Mouse (Mus musculus) heart, adult 2 months (tissue): ENCODE results near the gene Tnfrsf13c. TPM values are rescaled to one million over a fixed set of nuclear protein-coding genes. Genes with fewer than 3 reads are reported as not detected.

Experiments used
- DNase-seq, 2 experiments: peaks; one replicate each; pipeline ENCODE4 v3.0.0; 2021
- H3K27ac ChIP-seq: fragments of 200-600 bp; 2 replicates; pipeline ENCODE4 v1.8.1; 2022
- H3K27me3 ChIP-seq: fragments of 200-500 bp; 2 replicates; pipeline ENCODE4 v1.6.1; 2012; ENCODE audit warnings: mild to moderate bottlenecking, low read length, inconsistent platforms, mixed read lengths; ENCODE audit not compliant: control insufficient read depth, insufficient read depth
- H3K36me3 ChIP-seq: fragments of 200-500 bp; 2 replicates; pipeline ENCODE4 v1.6.1; 2012; ENCODE audit warnings: low read length, inconsistent platforms; ENCODE audit not compliant: control insufficient read depth, insufficient read depth
- H3K4me1 ChIP-seq: fragments of 200-500 bp; 2 replicates; pipeline ENCODE4 v1.6.1; 2011; ENCODE audit warnings: low read length; ENCODE audit not compliant: control insufficient read depth, insufficient read depth
- H3K4me3 ChIP-seq: fragments of 200-600 bp; 2 replicates; pipeline ENCODE4 v1.8.1; 2022
- H3K79me2 ChIP-seq: fragments of 200-500 bp; replicated peaks from 2 replicates; pipeline ENCODE4 v1.6.1; 2012; ENCODE audit warnings: mild to moderate bottlenecking, inconsistent platforms, low read length, moderate library complexity, mixed read lengths; ENCODE audit not compliant: control insufficient read depth, insufficient read depth
- H3K9ac ChIP-seq: fragments of 200-500 bp; 2 replicates; pipeline ENCODE4 v1.6.1; 2012; ENCODE audit warnings: low read depth, mild to moderate bottlenecking, control low read depth, inconsistent platforms, low read length, mixed read lengths
- CTCF ChIP-seq: fragments of 200-600 bp; IDR thresholded peaks from 2 replicates; pipeline ENCODE4 v1.8.1; 2022; ENCODE audit warnings: antibody characterized with exemption, mild to moderate bottlenecking, moderate library complexity
- EP300 ChIP-seq: fragments of 200-500 bp; IDR thresholded peaks from 2 replicates; pipeline ENCODE4 v1.6.1; 2011; ENCODE audit warnings: low read depth, low read length, control low read depth; ENCODE audit not compliant: insufficient read depth
- POLR2A ChIP-seq: fragments of 200-500 bp; IDR thresholded peaks from 2 replicates; pipeline ENCODE4 v1.6.1; 2011; ENCODE audit warnings: mild to moderate bottlenecking, low read depth, low read length, control low read depth; ENCODE audit not compliant: insufficient read depth
- WGBS: fragments of 180-500 bp; shearing (Covaris S2); methylation state at CpG from one replicate; pipeline ENCODE4 v1.1.7; 2018; 5-methylcytosine and 5-hydroxymethylcytosine counted together
- intact Hi-C: fragments of 180-260 bp; cut with DNase I; formaldehyde crosslinking; loops from one replicate; pipeline ENCODE4 v1.15.1; 2025
- long read RNA-seq: library from polyadenylated mRNA; stranded (forward); transcript quantifications from one replicate; pipeline ENCODE4 v2.0.0, GENCODE M21; 2021
- polyA plus RNA-seq: library from polyadenylated mRNA; depleted of rRNA; stranded (reverse); fragments of >200 nt; gene quantifications from 2 replicates; pipeline ENCODE4 v1.2.3, GENCODE M21; 2012; rRNA removed
- total RNA-seq, 2 experiments: library from RNA; stranded (reverse); gene quantifications; 2 replicates each; pipeline ENCODE4 v1.2.3; 2021

The Tnfrsf13c gene
- under 1 TPM; 0.16 to 0.18 TPM for total RNA-seq
- 0.44 and 0.86 TPM in 2 replicates for polyA plus RNA-seq
- long read RNA-seq, partial matches to known transcripts: 0 of 1 reads
- long read RNA-seq, other reads (novel, unspliced or antisense): 0 of 1 reads

- TF ChIP-seq EP300 (no peak), POLR2A (no peak), CTCF (no peak)
- Histone ChIP-seq H3K27ac (no peak within 1 kb of the TSS), H3K4me1 (no peaks in the 10 kb centered on the region), H3K79me2 (no peaks in the 10 kb centered on the region), H3K36me3 (no peaks in the 10 kb centered on the region), H3K4me3 (peak within 1 kb of the TSS; percentile 24; the same call in 1 of the 2 replicates), H3K27me3 (peaks cover 5% of the 10 kb centered on the region; the same call in 1 of the 2 replicates), H3K9ac (peak within 1 kb of the TSS; percentile 17; the same call in 1 of the 2 replicates)
- WGBS: 1% methylated on average over 44 of the region's 44 CpGs
- peak; percentile 53 to 75 for DNase-seq
- intact Hi-C loops: no loop called here
These were observed at the start of gene Tnfrsf13c for GRCm38 (mm10) chr15:82223657-82224601. TSS of gene Tnfrsf13c (minus strand) at chr15:82224369.

- Histone ChIP-seq H3K4me3 (no peak overlapping the region), H3K27ac (no peak overlapping the region), H3K79me2 (no peaks in the 10 kb centered on the region), H3K9ac (no peak overlapping the region), H3K4me1 (no peaks in the 10 kb centered on the region), H3K27me3 (peaks cover 5% of the 10 kb centered on the region), H3K36me3 (no peaks in the 10 kb centered on the region)
- intact Hi-C loops: no loop called here
- no peak for DNase-seq
- 78% methylated on average over 6 of the region's 6 CpGs for WGBS
- TF ChIP-seq CTCF: no peak
- no peak for TF ChIP-seq EP300
- TF ChIP-seq POLR2A: no peak
These were observed 48.1 kb upstream of the Tnfrsf13c start for GRCm38 (mm10) chr15:82272295-82272694.

GRCm38 (mm10) chr15:82271201-82271600, 47.0 kb upstream of the Tnfrsf13c start:
- H3K36me3 ChIP-seq: no peaks in the 10 kb centered on the region
- no peak overlapping the region for H3K4me3 ChIP-seq
- no peak overlapping the region for H3K27ac ChIP-seq
- intact Hi-C loops: no loop called here
- WGBS: 7% methylated on average over 5 of the region's 5 CpGs
- TF ChIP-seq CTCF: peak; percentile 82
- no peak for TF ChIP-seq EP300
- no peaks in the 10 kb centered on the region for H3K79me2 ChIP-seq
- H3K4me1 ChIP-seq: no peaks in the 10 kb centered on the region
- H3K27me3 ChIP-seq: peaks cover 5% of the 10 kb centered on the region
- no peak overlapping the region for H3K9ac ChIP-seq
- DNase-seq: peak; percentile 32 to 67

- no peak overlapping the region for H3K4me3 ChIP-seq
- no peak overlapping the region for H3K9ac ChIP-seq
- H3K36me3 ChIP-seq: no peaks in the 10 kb centered on the region
- no peak for DNase-seq
- intact Hi-C loops: loop anchor here (5.0 to 10.0 kb wide), 2 partner anchors 69 to 536 kb away; partner anchors contain the start of genes Naga, Pheta2 and Smdt1
- H3K27me3 ChIP-seq: no peaks in the 10 kb centered on the region; the same call in 1 of the 2 replicates
- H3K4me1 ChIP-seq: no peaks in the 10 kb centered on the region
- TF ChIP-seq EP300 (no peak), CTCF (no peak), POLR2A (no peak)
- no peak overlapping the region for H3K27ac ChIP-seq
- 74% methylated on average over 9 of the region's 9 CpGs for WGBS
- H3K79me2 ChIP-seq: no peaks in the 10 kb centered on the region
These were observed 44.6 kb upstream of the Tnfrsf13c start for GRCm38 (mm10) chr15:82268783-82269182.

- Histone ChIP-seq H3K36me3 (no peaks in the 10 kb centered on the region), H3K27ac (no peak overlapping the region)
- intact Hi-C loops: loop anchor here (5.0 to 10.0 kb wide), 2 partner anchors 69 to 537 kb away; partner anchors contain the start of genes Naga, Pheta2 and Smdt1
These were observed 44.0 kb upstream of the Tnfrsf13c start for GRCm38 (mm10) chr15:82268185-82268584.

More at GRCm38 (mm10) chr15:82268185-82268584, 44.0 kb upstream of the Tnfrsf13c start:
- no peak overlapping the region for H3K9ac ChIP-seq
- 51% methylated on average over 3 of the region's 3 CpGs for WGBS
- no peaks in the 10 kb centered on the region for H3K79me2 ChIP-seq
- no peaks in the 10 kb centered on the region; the same call in 1 of the 2 replicates for H3K27me3 ChIP-seq
- DNase-seq: no peak
- no peaks in the 10 kb centered on the region for H3K4me1 ChIP-seq
- no peak overlapping the region for H3K4me3 ChIP-seq
- TF ChIP-seq EP300 (no peak), CTCF (no peak), POLR2A (no peak)
